Mouse (Mus musculus) thymus, postnatal 0 days (tissue): ENCODE measurements around the gene Nt5dc2. TPM values are rescaled to one million over a fixed set of nuclear protein-coding genes. Genes with fewer than 3 reads are reported as not detected.

Experiments
- DNase-seq: peaks from one replicate; pipeline ENCODE4 v3.0.0-alpha.2; 2015; ENCODE audit warnings: low spot score
- polyA plus RNA-seq: library from polyadenylated mRNA; unstranded; fragments of >200 nt; fragmentation: Nextera tagmentation; extraction: Ambion mirVana; gene quantifications from 2 replicates; pipeline ENCODE4 v1.2.1, GENCODE M21; 2015

Nt5dc2 gene
- polyA plus RNA-seq, 1 experiment from 2014 or later: 111 TPM

DNA sequence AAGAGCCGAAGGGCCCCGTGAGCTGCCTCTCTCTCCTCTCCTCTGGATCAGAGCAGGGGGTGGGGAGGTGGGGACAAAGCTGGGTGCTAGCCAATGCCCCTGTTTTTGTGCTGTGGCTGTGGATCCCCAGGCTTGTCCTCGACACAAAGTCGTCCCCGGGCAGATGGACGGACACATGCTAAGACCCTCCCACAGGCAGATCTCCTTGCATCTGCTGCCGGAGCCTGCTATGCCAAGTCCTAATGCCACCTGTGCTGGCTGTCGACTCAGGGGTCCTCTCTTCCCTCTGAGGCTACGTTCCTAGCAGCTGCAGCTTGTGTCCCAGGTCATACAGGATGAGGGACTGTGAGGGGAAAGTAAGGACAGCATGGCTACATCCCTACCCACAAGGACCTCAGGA, 36.0 kb downstream of the Nt5dc2 start:
- no peak for DNase-seq

- DNase-seq: no peak
These were observed 37.6 kb downstream of the Nt5dc2 start, which contains the start of gene Stab1 for GRCm38 (mm10) chr14:31168425-31168824. Stab1 (minus strand) TSS chr14:31168641.

- DNase-seq: no peak
These were observed 38.7 kb downstream of the Nt5dc2 start for GRCm38 (mm10) chr14:31169508-31169907.

DNA sequence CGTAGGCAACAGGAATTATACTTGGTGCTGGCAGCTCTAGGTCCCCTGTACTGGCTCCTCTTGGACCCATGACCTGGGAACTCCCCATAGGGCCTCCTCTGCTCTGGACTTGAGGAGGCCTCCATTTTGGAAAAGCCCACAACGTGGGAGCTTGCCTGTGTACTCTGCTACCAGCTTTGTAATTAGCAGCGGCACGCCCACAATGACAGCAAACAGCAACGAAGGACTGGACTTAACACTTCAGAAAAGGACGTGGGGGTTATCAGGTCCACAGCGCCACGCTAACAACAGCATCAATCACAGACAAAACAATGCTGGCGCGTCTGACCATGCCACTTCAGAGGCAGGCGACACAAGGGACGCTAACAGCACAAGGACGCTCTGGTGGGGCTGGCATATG, 40.1 kb downstream of the Nt5dc2 start:
- DNase-seq: no peak

DNA sequence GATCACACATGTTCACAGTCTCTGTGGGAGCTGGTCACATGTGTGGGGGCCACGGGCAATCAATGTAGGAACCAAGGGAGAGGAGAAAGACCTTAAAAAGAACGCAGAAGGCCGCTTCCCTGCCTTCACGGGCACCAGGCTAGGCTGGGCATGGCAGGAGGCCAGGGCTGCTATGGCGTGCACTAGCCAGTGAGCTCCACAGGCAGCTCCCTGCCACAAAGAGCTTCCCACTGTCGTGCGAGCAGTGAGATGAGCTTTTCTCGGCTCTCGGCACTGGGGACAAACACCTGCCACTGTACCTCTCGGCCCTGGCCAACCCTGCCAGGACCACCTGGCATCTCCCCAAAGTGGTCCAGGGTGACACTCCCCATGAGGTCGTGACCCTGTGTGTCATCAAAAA, 40.5 kb downstream of the Nt5dc2 start:
- DNase-seq: no peak

DNA sequence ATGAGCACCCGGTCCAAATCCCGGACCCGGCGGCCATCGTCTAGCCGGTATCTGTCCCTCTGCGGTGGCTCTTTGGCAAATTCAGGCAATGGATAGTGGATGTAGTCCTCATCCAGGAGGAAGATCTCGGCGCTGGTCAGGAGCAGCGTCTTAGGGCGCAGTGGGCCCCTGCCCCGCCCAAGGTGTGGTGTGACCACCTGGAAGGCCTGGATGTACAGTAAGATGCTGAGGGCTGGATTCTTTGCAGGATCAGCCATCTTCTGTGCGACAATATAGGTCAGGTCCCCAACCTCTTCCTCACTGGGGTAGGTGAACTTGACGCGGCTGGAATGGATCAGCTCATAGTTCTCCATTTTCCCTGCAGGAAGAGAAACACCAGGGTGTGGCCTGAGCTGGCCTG, 41.0 kb downstream of the Nt5dc2 start:
- DNase-seq: no peak

DNA sequence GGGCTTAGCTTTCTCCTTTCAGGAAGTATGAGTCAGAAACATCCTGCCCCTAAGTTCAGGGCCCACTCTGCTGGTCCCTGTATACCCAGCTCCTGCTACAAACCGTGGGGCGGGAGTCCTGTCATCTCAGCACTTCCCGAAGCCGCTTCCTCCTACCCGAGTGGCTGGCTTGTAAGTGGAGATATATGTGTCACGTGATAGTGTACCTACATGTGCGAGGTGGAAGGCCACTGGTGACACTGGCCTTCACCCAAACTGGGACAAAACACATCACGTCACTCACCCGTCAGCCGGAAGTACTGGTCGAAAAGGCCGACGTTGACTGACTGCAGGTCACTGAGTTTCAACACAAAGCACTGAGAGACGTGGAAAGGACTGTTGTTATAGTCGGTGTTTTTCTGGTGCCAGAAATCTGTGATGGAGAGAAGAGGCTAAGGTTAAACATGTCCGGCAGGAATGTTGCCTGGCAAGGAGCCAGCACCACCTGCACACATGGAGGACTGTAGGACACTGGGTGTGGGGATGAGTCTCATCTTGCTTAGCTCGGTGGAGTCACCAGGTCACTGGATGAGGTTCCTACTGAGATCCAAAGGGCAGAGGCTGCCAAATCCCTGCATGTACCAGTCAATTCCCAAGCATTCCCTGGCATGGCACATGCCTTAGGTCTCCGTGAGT, 42.1 kb downstream of the Nt5dc2 start:
- DNase-seq: no peak

DNA sequence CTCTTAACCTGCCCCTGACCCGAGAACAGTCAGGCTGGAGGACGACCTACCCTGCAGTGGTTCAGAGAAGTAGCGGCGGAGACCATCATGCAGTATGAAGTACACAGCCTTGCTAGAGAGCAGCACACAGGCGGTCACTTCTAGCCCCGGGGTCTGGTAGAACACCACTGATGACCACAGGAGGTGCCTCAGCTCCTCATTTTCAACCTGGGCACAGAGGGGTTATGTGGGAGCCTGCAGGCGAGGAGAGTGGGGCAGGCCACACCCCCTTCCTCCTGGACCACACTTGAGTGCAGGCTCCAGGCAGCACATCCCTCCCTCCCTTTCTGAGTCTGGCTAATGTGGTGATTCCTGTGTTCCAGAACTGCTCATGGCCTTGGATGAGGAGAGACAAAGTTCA, 42.7 kb downstream of the Nt5dc2 start:
- no peak for DNase-seq

- no peak for DNase-seq
These were observed 46.4 kb downstream of the Nt5dc2 start for GRCm38 (mm10) chr14:31177287-31177686.

DNA sequence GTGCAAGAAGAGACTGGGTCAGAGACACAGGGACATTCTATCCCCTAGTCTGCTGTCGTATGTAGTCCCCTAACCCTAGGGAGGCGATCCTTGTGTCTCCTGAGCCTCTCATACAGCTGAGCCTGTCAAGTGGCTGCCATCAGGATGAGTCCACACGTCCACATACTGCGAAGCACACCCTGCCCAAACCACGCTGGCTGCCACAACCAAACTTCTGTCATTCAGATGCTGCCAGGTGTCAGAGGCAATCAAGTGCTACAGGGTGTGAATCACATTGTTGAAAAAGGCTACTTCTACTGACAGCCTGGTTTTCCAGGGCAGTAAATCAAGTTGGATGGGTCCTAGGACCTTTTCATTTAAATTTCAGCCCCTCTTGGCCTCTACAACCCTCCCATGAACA, 46.9 kb downstream of the Nt5dc2 start:
- no peak for DNase-seq

DNA sequence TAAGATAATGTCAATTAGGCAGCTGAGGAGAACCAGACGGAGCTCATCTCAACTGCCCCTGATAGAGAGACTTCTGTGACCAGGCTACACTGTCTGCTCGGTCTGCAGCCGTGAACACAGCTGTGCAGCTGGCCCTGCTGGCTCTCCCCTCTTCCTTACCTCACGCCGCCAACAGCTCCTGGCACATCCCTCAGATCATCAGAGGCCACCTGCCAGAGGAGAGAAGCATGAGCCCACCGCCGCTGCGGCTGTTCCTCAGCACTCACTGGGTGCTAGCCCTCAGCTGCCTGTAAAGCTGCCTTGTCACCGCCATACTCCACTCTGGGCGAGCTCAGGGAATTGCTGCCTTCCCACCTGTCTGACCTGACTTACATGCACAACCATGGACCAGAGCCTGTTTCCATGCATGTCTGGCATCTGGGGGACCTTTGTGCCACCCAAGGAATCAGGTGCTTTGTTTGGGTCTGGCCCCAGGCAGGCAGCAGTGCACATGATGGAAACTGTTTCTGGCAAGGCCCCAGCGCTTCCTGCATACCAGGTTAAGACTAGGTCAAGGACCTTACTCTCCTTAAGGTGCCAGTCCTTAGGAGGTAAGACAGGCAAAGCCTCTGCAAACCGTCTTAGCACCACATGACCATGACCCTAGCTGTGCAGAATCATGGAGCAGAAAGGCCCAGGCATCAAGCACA, 49.0 kb downstream of the Nt5dc2 start:
- DNase-seq: no peak

GRCm38 (mm10) chr14:31181512-31181911, 50.7 kb downstream of the Nt5dc2 start:
- DNase-seq: no peak

- no peak for DNase-seq
These were observed 52.0 kb downstream of the Nt5dc2 start for GRCm38 (mm10) chr14:31182786-31183290.

GRCm38 (mm10) chr14:31183541-31183940, 52.7 kb downstream of the Nt5dc2 start:
- no peak for DNase-seq

- DNase-seq: no peak
These were observed 53.3 kb downstream of the Nt5dc2 start for GRCm38 (mm10) chr14:31184195-31184594.

DNA sequence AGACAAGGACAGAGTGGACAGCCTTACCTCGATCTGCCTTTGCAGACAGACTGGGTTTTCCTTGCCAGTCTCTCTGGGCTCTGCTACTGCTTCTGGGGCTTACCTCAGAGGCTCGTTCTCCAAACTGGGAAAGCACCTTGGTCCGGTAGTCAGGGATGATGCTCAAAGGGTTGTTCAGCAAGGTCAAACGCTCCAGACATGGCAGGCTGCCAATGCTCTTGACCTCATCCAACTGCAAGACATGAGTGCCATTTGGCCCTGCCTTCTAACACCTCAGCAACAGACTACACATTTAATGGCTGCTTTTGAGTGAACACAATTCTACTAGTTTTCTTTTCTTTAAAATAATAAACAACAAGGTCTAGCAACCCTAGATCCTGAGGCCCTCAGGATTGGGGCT, 55.8 kb downstream of the Nt5dc2 start:
- no peak for DNase-seq

Other genes with a start within 250 kb of the Nt5dc2 start
- gene Itih4, start 244.6 kb upstream of the Nt5dc2 start, polyA plus RNA-seq: 0.09 and 0.64 TPM in 2 replicates
- gene Itih3, start 207.3 kb upstream of the Nt5dc2 start, polyA plus RNA-seq: 0.16 and 0.24 TPM in 2 replicates
- gene Itih1, start 187.8 kb upstream of the Nt5dc2 start, polyA plus RNA-seq: 0.04 TPM in 1 of 2 replicates, not detected in the other
- gene Nek4, start 179.7 kb upstream of the Nt5dc2 start, polyA plus RNA-seq: 5.6 and 6.1 TPM in 2 replicates
- 19.2 and 24.7 TPM in 2 replicates for gene Glt8d1, start 129.7 kb upstream of the Nt5dc2 start, polyA plus RNA-seq
- gene Spcs1, start 129.4 kb upstream of the Nt5dc2 start, polyA plus RNA-seq: 469 and 501 TPM in 2 replicates
- 103 and 128 TPM in 2 replicates for gene Pbrm1, start 111.9 kb upstream of the Nt5dc2 start, polyA plus RNA-seq
- gene Gnl3, start 111.9 kb upstream of the Nt5dc2 start, polyA plus RNA-seq: 141 and 143 TPM in 2 replicates
- 244 and 262 TPM in 2 replicates for gene Smim4, start 2.1 kb upstream of the Nt5dc2 start, polyA plus RNA-seq
- 8.0 and 8.8 TPM in 2 replicates for gene Stab1, start 37.6 kb downstream of the Nt5dc2 start, polyA plus RNA-seq
- gene Tnnc1, start 77.3 kb downstream of the Nt5dc2 start, polyA plus RNA-seq: 5.0 and 5.7 TPM in 2 replicates
- gene Nisch, start 85.9 kb downstream of the Nt5dc2 start, polyA plus RNA-seq: 116 and 144 TPM in 2 replicates
- 0.27 and 0.30 TPM in 2 replicates for gene Sema3g, start 86.8 kb downstream of the Nt5dc2 start, polyA plus RNA-seq
- 18.6 and 21.5 TPM in 2 replicates for gene Phf7, start 120.3 kb downstream of the Nt5dc2 start, polyA plus RNA-seq
- gene Bap1, start 120.4 kb downstream of the Nt5dc2 start, polyA plus RNA-seq: 63.0 and 66.5 TPM in 2 replicates
- 0.22 and 0.31 TPM in 2 replicates for gene Dnah1, start 192.8 kb downstream of the Nt5dc2 start, polyA plus RNA-seq
- 33.8 and 34.9 TPM in 2 replicates for gene Capn7, start 205.6 kb downstream of the Nt5dc2 start, polyA plus RNA-seq